Mouse (Mus musculus) CD4-positive helper T cell, adult 2 months (primary cell): ENCODE data around the gene Il1r1.

Experiments used
- DNase-seq: peaks from one replicate; pipeline ENCODE4 v3.0.0-alpha.2; 2012; ENCODE audit warnings: low read depth, missing footprints, low spot score

Gene Il1r1

GRCm38 (mm10) chr1:40231116-40231515 lies 6.2 kb downstream of the Il1r1 start:
- DNase-seq, result no peak

DNA sequence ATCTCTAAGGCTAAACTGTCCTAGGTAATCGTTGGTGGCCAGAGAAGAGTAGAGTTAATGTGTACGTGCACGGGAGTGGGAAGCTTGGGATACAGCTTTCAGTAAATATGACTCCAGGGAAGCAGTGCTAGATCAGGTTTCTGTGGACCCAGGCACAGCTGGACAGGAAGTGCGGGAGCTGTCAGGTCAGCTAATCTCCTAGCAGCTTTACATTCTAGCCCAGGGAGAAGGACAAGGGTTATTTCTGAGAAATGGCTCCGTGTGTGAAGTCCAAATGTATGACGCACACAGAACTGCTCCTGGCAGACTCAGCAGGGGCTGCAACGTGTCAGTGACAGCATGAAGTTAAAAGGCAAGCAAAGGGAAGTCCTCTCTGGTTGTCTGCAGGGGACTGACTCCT lies 8.3 kb downstream of the Il1r1 start:
- DNase-seq, result no peak

DNA sequence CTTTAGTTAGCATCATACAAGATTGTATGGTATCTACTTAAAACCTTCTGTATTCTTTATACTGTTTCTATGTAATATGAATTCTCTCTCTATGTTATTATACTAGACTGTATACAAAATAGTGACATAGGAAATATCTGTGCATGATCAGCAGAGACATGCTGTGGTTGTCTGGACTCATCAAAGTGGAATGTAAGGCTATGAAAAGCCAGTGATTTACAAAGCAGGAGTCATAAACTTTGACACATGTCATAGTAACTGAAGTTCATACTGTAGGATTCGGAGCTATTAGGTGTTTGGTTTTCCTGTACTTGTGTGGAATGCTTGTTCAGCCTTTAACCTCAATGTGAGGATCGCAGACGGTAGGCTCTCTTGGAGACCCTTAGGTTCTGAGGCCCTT lies 8.7 kb downstream of the Il1r1 start:
- no peak for DNase-seq

DNA sequence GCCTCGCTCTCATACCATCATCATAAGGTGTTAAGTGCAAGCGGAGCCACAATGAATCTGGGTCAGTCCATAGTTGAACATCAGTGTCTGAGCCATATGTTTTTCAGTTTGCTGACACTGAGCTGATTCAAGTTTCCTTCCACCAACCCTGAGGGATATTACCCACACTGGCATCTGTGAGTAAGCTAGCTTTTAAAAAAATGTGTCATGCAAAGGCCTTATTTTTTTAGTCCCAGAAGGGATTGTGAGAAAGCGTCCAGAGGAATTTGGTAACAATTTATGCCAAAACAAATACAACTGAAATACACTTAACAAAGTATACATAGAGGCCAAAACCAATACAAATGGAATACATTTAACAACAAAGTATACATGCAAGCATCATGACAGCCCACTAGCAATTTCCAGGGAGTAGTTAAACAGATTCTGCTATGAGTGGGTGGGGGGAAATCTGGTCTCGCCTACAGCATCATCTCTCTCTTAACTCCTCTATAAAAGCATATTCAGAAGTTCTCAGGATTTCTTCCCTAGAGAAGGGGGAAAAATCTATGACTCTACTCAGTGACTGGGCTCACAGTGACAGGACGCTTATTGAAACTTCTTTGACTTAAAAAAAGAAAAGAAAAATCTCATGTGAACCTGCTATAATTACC lies 10.8 kb downstream of the Il1r1 start:
- no peak for DNase-seq

DNA sequence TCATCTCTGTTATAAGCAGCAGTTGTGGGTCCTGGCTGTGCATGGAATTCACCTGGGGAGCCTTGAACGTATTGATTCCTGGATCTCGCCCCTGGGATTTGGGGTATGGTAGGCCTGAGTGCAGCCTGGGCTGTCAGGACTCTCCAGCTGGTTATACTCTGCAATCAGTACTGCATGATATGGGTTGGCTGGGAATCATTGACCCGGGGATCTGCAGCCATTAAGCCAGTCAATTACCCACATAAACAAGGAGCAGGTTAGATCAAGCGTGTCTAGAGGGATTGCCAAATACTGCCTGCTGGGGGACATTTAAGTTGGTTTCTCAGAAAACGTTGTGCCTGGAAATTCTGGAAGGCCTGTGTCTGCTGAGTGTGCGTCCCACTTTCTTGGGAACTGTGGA lies 11.8 kb downstream of the Il1r1 start:
- no peak for DNase-seq

DNA sequence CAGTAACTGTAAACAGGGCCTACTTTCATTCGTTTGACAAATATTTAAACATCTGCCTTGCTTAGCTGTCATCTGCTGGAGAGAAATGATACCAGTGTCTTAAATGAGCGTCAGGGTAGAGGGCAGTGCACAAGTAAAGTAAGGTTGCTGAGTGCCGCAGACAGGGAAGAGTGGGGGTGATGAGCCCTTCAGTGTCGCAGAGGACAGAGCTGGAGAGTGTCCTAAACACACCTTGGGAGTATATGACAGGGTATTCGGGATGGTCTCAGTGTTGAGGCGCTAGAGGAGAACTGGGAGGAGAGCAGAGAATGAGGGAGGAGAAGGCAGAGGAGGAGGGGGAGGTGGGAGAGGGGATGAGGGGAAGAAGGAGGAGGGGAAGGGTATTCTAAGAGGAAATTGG lies 12.2 kb downstream of the Il1r1 start:
- no peak for DNase-seq

- no peak for DNase-seq
These were observed 15.6 kb downstream of the Il1r1 start for GRCm38 (mm10) chr1:40240353-40241092.

DNA sequence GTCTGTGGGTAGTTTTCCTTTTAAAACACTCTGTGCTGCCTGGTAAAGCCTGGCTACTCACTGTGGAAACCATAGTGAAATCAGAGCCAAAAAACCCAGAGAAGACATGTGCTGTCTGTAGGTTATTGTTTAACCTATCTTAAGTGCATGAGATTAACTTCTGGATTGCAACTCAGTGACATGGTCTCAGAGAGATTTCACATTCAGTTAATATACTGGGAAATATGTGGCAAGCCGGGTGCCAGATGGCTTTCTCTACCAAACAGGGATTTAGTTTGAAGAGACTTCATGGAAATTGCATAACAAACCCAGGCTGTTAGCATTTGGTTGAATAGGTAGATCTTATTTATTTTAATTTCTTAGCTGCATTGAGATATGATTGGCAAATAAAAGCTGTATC lies 17.8 kb downstream of the Il1r1 start:
- DNase-seq, result no peak

DNA sequence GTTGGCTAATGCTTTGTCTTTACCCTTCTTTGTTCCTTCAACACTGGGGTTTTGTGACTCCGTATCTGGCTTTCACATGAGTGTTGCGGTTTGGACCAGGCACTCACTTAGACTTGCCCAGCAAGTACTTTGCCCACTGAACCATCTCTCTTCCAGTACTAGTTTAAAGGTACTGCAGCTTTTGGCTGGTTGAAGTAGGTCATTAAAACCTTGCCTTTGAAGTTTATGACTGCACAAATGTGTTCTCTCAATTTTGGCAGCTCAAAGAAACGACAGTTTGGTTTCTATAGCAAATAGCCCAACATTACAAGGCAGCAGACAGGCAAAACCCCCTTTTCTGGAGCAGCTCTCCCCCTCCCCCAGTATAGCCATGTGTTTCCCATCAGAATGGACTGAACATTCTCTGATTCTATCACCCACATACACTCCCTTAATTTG lies 18.7 kb downstream of the Il1r1 start:
- no peak for DNase-seq

GRCm38 (mm10) chr1:40250425-40250824 lies 25.5 kb downstream of the Il1r1 start:
- no peak for DNase-seq

GRCm38 (mm10) chr1:40252507-40252906 lies 27.6 kb downstream of the Il1r1 start:
- no peak for DNase-seq

GRCm38 (mm10) chr1:40253940-40254339 lies 29.1 kb downstream of the Il1r1 start:
- no peak for DNase-seq

DNA sequence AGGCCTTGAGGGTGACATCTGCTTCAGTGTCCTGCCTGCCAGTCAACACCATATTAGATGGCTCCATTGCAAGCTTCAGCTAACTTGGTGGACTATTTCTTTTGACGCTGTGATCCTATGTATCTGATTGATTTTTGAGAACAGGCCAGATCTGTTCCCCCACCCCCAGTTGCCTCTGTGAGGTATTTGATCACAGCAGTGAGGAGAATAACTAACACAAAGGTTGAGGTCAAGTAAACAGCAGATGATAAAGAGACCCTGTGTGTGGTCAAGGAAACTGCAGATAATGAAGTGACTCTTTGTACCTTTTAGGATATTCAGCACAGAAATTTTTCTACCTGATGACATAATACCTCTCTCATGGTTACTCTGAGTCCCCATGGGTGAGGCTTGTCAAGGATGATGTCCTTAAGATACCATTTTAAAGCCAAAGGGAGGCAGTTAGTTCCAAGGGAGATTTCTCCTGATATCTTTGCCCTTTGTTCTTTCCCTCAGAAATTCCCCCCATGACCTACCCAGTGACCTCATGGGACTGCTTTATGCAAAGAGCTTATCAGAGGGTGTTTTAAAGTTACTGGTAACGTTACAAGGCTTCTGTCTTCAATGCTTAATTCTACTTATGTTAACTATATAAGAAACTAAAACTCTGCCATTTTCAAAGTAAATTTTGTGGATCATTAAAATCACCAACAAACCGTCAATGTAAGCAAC lies 29.6 kb downstream of the Il1r1 start:
- DNase-seq, result no peak

DNA sequence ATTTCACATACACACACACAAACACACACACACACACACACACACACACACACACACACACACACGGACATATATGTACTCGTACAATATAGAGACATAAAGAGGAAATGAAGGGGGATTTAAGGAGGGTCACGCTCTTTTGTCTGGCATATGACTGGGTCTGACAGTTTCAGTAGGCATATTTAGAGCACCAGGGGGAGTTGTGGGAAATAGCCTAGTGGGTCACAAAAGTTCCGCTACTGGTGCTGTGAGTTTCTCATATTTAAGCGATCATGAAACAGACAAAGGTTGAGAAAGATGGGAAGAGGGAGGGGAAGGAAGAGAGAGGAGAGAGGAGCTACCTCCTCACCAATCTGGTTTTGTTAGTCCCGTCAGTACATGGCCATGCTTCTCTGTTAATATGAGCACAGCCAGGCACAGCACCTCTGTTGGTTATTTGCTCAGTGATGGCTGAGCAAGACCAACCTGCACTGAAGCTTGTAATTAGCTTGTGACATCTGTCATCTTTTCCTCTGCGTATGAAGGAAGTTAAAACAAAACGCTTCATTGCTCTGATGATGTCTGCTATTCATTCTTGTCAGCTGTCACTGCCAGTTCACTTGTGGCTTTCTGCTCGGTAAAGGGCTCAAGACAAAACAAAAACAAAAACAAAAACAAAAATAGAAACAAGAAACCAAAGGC lies 37.7 kb downstream of the Il1r1 start:
- DNase-seq, result no peak

- peak; percentile 31 for DNase-seq
These were observed 38.2 kb downstream of the Il1r1 start for GRCm38 (mm10) chr1:40263122-40263498.

GRCm38 (mm10) chr1:40263679-40264078 lies 38.8 kb downstream of the Il1r1 start:
- no peak for DNase-seq

GRCm38 (mm10) chr1:40265301-40265835 lies 40.5 kb downstream of the Il1r1 start:
- DNase-seq, result no peak

- peak; percentile 54 for DNase-seq
These were observed 41.8 kb downstream of the Il1r1 start for GRCm38 (mm10) chr1:40266431-40267260.

- no peak for DNase-seq
These were observed 43.0 kb downstream of the Il1r1 start for GRCm38 (mm10) chr1:40267846-40268245.

DNA sequence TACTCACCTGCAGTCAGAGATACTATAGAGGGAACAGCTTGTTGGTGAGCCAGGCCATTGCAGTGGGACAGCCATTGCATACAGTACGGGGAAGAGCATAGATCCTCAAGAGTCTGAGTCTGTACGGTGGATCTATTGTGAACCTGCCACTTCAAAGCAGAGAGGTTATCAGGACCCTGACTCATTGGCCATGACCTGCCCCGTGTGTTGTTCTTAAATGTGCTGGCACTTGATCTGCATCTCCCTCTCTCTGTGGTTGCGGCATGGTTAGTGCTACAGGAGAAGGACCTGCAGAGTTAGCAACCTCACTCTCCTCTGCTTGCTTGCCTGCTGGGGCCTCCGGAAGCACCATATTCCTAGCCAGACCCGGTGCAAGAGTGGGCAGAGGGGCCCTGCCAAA lies 43.7 kb downstream of the Il1r1 start:
- peak; percentile 52 for DNase-seq

GRCm38 (mm10) chr1:40270415-40270814 lies 45.5 kb downstream of the Il1r1 start:
- no peak for DNase-seq
